Mouse (Mus musculus): ENCODE measurements at regions not wholly inside any gene's neighbourhood (a gene's known extent, or its start where the extent isn't known, plus 50 kb on each side); places are given as distances from the start of the nearest gene placed in this dataset.

DNA sequence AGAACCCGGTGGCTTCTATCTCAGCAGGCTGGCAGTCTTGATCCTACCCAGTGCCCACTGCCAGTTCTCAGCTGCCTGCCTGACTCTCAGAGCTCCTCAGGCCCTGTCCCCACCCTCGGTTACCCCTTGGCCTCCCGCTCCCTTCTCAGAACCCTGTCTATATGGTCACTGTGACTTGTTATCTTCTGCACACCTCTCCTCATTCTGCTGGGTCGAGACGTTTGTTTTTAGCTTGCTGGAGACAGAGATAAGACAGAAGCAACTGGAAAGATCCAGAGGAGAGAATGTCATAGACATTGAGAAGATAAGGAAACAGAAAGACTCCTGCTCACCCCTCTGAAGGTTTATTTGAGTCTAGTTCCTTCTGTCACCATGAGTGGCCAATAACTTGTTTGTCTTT lies 53.8 kb upstream of the Phc1 start:
- in situ Hi-C loops (cut with MboI, MseI) = loop anchor here (5.0 to 25.0 kb wide), 3 partner anchors 57 to 832 kb away; no protein-coding TSS in a partner anchor

DNA sequence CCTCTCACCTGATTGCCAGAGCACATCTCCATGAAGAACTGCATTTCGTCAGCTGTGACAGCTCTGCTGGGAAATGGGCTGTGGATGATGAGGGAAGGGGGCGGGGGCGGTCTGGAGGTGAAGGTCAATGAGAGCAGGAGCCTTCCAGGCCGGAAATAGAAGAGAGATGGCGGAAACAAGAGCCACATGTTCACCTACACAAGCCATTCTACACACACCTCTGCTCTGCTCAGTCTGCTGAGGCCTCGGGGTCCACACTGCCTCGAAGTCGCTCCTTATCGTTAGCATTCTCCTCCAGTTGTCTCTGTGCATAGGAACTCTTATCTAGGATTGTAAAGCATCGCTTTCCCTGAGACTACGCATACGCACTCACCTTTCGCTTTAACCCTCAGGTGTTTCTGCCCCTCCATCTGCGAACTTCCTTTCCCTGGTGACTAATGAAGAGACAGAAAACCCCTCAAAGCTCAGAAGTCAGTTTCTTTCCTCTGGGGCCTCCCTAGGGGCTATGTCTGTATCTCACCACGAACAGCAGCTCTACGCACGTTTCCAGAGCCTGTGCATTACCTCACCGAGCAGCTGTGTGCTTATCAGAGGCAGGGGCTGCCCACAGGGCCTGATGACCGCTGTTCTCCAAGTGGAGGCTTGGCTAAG lies 53.0 kb upstream of the Phc1 start:
- in situ Hi-C loops (cut with MboI, MseI) = loop anchor here (5.0 to 25.0 kb wide), 3 partner anchors 56 to 831 kb away; no protein-coding TSS in a partner anchor

DNA sequence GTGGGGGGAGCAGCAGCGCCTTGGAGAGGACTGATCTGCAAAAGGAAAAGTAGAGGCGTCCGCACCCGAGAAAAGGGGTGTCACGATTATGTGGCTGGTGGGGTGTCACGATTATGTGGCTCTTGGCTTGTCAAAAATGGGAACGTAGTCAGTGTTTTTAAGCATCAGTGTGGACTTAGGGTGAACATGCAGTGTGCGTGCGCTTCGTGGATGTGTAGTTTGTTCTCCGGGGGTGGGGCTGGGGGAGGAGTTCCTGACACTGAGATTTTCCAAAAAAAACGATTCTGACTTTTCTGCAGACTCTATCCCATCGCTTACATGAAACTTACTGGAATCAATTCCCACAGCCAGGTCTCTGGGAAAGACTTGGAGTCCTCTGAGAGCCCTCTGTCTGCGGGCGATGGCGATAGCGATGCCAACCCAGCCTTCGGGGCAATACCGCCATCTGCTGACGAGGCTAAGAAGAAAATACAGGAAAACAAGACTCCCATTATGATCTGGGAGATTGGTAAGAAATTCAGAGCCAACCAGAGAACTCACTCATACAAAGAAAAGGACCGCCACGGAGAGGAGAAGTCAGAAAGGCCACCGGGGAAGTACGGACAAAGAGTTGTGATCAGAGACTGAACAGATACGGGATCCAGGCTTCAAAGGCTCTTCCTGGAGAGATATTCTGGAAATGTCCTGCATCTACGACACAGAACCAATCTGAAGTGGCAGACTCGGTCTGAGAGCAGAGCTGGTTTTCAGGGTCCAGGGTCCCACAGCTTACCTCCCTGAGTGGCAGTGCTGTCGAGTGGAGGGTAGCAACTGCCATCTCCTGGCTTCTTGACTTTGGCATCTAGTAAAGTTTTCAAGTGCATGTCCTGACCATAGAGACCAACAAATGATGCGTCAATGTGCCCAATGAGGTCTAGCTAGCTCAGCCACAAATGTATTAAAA lies 51.6 kb upstream of the Phc1 start:
- in situ Hi-C loops (cut with MboI, MseI) = loop anchor here (5.0 to 25.0 kb wide), 3 partner anchors 55 to 830 kb away; no protein-coding TSS in a partner anchor

- in situ Hi-C loops (cut with MboI, MseI) = loop anchor here (5.0 to 25.0 kb wide), 3 partner anchors 54 to 829 kb away; no protein-coding TSS in a partner anchor
Measured at GRCm38 (mm10) chr6:122391126-122391525, 50.8 kb upstream of the Phc1 start.

GRCm38 (mm10) chr6:122390720-122391119 lies 50.4 kb upstream of the Phc1 start:
- in situ Hi-C loops (cut with MboI, MseI) = loop anchor here (5.0 to 25.0 kb wide), 3 partner anchors 53 to 828 kb away; no protein-coding TSS in a partner anchor
